In genomic region chr11:54521927-54522528, GRCm38 (mm10) we compare ENCODE assay signal across 8 mouse cellular contexts. TPM values are rescaled to one million over a fixed set of nuclear protein-coding genes. Genes with fewer than 3 reads are reported as not detected.
DNase-seq lines count a peak whose midpoint lies in the region; ATAC-seq lines count a peak whose summit lies in the region.

No protein-coding gene starts in this region.

- H3K9me3 ChIP-seq in lung, embryonic 15.5 days: no peaks in the 10 kb centered on the region
- no peaks in the 10 kb centered on the region for H3K9me3 ChIP-seq in heart, embryonic 13.5 days
- no peaks in the 10 kb centered on the region for H3K9me3 ChIP-seq in limb, embryonic 13.5 days

- no peak for DNase-seq in lung, adult 18-20 months
- DNase-seq in cerebellum, postnatal 14 days: peak; percentile 9 to 37
- peak; percentile 14 for DNase-seq in skeletal muscle tissue, adult 2 months (ENCODE audit: low read depth, low spot score)
- no peak for DNase-seq in left cerebral cortex, adult 9 months (ENCODE audit: low spot score in 2 of 2)
- no peak for DNase-seq in gastrocnemius, adult 8-10 months (ENCODE audit: low spot score in 2 of 2)

- no peaks in the 10 kb centered on the region for H3K27me3 ChIP-seq in lung, embryonic 15.5 days
- H3K27me3 ChIP-seq in heart, embryonic 13.5 days (replicated peaks): no peaks in the 10 kb centered on the region
- no peaks in the 10 kb centered on the region for H3K27me3 ChIP-seq in limb, embryonic 13.5 days

- ATAC-seq in lung, embryonic 15.5 days (ENCODE audit: borderline replicate concordance, extremely low read depth, low FRiP score, low TSS enrichment): no peak
- ATAC-seq in heart, embryonic 13.5 days (ENCODE audit: extremely low read depth, insufficient number of reproducible peaks, low FRiP score, low TSS enrichment): no peak
- ATAC-seq in limb, embryonic 13.5 days (ENCODE audit: low FRiP score, low read depth): no peak

- peak overlapping the region; percentile 98 for H3K4me3 ChIP-seq in lung, embryonic 15.5 days
- peak overlapping the region; percentile 87 for H3K4me3 ChIP-seq in heart, embryonic 13.5 days
- peak overlapping the region; percentile 91 for H3K4me3 ChIP-seq in limb, embryonic 13.5 days

- H3K27ac ChIP-seq in lung, embryonic 15.5 days: peak overlapping the region; percentile 98
- H3K27ac ChIP-seq in heart, embryonic 13.5 days (replicated peaks): peak overlapping the region; percentile 98
- H3K27ac ChIP-seq in limb, embryonic 13.5 days: peak overlapping the region; percentile 93

- under 1% methylated on average over 18 of the region's 18 CpGs for WGBS in lung, embryonic 15.5 days
- 2% methylated on average over 18 of the region's 18 CpGs for WGBS in heart, embryonic 13.5 days
- WGBS in limb, embryonic 13.5 days: 0% methylated on average over 18 of the region's 18 CpGs

- H3K4me1 ChIP-seq in lung, embryonic 15.5 days: peaks cover 29% of the 10 kb centered on the region
- H3K4me1 ChIP-seq in heart, embryonic 13.5 days: peaks cover 45% of the 10 kb centered on the region
- H3K4me1 ChIP-seq in limb, embryonic 13.5 days: peaks cover 22% of the 10 kb centered on the region

- H3K4me2 ChIP-seq in lung, embryonic 15.5 days: peak overlapping the region; percentile 72
- H3K4me2 ChIP-seq in heart, embryonic 13.5 days: peak overlapping the region; percentile 87
- peak overlapping the region; percentile 71 for H3K4me2 ChIP-seq in limb, embryonic 13.5 days (replicated peaks)

- no peaks in the 10 kb centered on the region for H3K36me3 ChIP-seq in lung, embryonic 15.5 days
- no peaks in the 10 kb centered on the region for H3K36me3 ChIP-seq in heart, embryonic 13.5 days
- no peaks in the 10 kb centered on the region for H3K36me3 ChIP-seq in limb, embryonic 13.5 days

- H3K9ac ChIP-seq in lung, embryonic 15.5 days: peak overlapping the region; percentile 70
- peak overlapping the region; percentile 90 for H3K9ac ChIP-seq in heart, embryonic 13.5 days
- H3K9ac ChIP-seq in limb, embryonic 13.5 days: peak overlapping the region; percentile 66

RNA-seq across cellular contexts. Expression of gene Rapgef6, which starts 0.6 kb away (rescaled TPM):
- polyA plus RNA-seq in lung, embryonic 15.5 days (2015; fragmentation: Nextera tagmentation; extraction: Ambion mirVana): 34.3 and 37.4 TPM in 2 replicates
- 24.0 and 24.8 TPM in 2 replicates for polyA plus RNA-seq in heart, embryonic 13.5 days (2015; fragmentation: Nextera tagmentation; extraction: Ambion mirVana)
- polyA plus RNA-seq in limb, embryonic 13.5 days (2015; fragmentation: Nextera tagmentation; extraction: Ambion mirVana): 36.8 and 39.7 TPM in 2 replicates
- 1 to 10 TPM; 4.6 to 7.8 (median 6.2) TPM for total RNA-seq in gastrocnemius, adult 8-10 months (2022)

Comparison
In these comparisons a context has a peak if more than half of its experiments do, and no peak if none do; other contexts are left out.
1. DNase-seq: peak in cerebellum, postnatal 14 days (2 of 2) and skeletal muscle tissue, adult 2 months (single experiment); none in lung, adult 18-20 months (0 of 2), left cerebral cortex, adult 9 months (0 of 2) and gastrocnemius, adult 8-10 months (0 of 2).
2. Peak in every context shown above with its lines, with median percentiles within 50 percentile points of each other: H3K27ac ChIP-seq, H3K4me2 ChIP-seq, H3K4me3 ChIP-seq and H3K9ac ChIP-seq.